Mouse (Mus musculus) spleen, adult 2 months (tissue): Measurements from ENCODE around the gene Scube1.

ENCODE experiments used
- CTCF ChIP-seq: fragments of 200-500 bp; IDR thresholded peaks from 2 replicates; pipeline ENCODE4 v1.5.1; 2011; ENCODE audit warnings: mild to moderate bottlenecking, inconsistent platforms; ENCODE audit not compliant: insufficient read depth, insufficient read length, insufficient replicate concordance; ENCODE audit errors: extremely low read depth
- POLR2A ChIP-seq: fragments of 200-500 bp; IDR thresholded peaks from 2 replicates; pipeline ENCODE4 v1.6.1; 2011; ENCODE audit warnings: low read depth, low read length, inconsistent platforms

- TF ChIP-seq CTCF: no peak
- TF ChIP-seq POLR2A: no peak
Observed at GRCm38 (mm10) chr15:83700593-83700923, 24.3 kb downstream of the Scube1 start.
